Mouse (Mus musculus) testis, postnatal 10 days (tissue): ENCODE data around the gene Cxcr5.
A peak's percentile ranks its signal among the peaks of the same experiment; 100 is the strongest.

ENCODE experiments used
- DNase-seq: peaks from one replicate; pipeline ENCODE4 v3.0.0; 2021; ENCODE audit warnings: low spot score

Gene Cxcr5

DNA sequence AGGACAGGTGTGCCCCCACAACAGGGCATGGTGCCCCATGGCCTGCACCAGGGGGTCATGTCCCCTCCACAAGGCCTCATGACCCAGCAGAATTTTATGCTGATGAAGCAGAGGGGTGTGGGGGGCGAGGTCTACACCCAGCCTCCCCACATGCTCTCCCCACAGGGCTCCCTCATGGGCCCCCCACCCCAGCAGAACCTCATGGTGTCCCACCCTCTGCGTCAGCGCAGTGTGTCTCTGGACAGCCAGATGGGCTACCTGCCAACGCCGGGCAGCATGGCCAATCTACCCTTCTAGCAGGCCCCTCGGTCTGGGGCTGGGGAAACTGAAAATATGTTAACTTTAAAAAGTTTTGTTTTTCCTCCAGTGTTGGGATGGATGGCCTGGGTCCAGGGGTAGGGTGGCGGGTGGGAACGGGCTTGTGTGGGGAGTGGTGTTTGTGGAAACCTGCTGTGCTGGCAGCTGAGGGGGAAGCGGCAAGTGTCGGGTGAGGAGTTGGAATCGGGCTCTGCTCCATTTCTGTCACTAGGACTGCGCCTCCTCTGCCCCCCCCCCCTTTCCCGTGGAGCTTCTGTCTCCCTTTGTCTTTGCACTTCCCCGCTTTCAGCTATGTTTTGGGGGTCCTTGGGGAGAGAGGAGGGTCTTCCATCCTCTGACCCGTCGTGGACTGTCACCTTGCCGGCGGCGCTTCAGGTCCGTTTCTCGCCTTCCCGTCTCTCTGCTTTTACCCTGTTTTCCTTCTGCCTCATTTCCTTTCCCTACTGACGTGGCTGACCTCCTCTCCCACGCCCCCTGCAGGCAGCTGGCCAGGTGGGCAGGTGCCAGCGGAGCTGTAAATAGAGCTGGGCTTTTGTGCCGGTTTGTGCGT is 52.0 kb downstream of the Cxcr5 start:
- DNase-seq = peak; percentile 96

DNA sequence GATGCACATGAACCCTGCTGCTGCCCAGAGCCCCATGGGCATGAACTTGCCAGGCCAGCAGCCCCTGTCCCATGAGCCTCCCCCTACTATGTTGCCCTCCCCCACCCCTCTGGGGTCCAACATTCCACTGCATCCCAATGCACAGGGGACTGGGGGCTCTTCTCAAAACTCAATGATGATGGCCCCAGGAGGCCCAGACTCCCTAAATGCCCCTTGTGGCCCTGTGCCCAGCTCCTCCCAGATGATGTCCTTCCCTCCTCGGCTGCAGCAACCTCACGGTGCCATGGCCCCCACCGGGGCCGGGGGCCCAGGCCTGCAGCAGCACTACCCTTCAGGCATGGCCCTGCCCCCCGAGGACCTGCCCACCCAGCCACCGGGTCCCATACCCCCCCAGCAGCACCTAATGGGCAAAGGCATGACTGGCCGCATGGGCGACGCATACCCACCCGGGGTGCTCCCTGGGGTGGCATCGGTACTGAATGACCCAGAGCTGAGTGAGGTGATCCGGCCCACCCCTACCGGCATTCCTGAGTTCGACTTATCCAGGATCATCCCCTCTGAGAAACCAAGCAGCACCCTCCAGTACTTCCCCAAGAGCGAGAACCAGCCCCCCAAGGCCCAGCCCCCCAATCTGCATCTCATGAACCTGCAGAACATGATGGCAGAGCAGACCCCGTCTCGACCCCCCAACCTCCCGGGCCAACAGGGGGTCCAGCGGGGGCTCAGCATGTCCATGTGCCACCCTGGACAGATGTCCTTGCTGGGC is 52.8 kb downstream of the Cxcr5 start:
- DNase-seq = peak; percentile 57

DNA sequence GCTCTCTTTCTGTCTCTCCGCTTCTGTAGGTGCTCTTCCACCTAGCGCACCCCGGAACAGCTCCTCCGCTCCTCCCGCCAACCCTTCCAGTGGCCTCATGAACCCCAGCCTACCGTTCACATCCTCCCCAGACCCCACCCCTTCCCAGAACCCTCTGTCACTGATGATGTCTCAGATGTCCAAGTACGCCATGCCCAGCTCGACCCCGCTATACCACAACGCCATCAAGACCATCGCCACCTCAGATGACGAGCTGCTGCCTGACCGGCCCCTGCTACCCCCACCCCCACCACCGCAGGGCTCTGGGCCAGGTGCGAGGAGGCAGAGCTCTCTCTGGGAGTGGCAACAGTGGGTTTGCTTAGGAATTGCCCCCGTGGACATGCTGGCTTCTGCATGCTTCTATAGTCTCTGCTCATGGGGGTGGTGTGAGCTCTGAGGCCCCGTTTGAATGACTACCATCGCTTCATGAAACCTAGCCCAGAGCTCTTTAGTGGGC is 53.5 kb downstream of the Cxcr5 start:
- DNase-seq = peak; percentile 55

DNA sequence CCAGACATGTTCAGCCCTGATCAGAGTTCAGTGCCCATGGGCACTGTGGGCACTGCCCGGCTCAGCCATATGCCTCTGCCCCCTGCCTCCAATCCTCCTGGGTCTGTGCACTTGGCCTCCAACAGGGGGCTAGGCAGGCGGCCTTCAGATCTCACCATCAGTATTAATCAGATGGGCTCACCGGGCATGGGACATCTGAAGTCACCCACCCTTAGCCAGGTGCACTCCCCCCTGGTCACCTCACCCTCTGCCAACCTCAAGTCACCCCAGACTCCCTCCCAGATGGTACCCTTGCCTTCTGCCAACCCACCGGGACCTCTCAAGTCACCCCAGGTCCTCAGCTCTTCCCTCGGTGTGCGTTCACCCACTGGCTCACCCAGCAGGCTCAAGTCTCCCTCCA is 54.3 kb downstream of the Cxcr5 start:
- peak; percentile 38 for DNase-seq

DNA sequence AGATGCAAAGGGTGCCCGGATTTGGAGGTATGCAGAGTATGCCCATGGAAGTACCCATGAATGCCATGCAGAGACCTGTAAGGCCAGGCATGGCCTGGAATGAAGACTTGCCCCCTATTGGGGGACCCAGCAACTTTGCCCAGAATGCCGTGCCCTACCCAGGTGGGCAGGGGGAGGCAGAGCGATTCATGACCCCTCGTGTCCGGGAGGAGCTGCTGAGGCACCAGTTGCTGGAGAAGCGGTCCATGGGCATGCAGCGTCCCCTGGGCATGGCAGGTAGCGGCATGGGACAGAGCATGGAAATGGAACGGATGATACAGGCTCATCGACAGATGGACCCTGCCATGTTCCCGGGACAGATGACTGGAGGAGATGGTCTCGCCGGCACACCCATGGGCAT is 55.1 kb downstream of the Cxcr5 start:
- peak; percentile 44 for DNase-seq

DNA sequence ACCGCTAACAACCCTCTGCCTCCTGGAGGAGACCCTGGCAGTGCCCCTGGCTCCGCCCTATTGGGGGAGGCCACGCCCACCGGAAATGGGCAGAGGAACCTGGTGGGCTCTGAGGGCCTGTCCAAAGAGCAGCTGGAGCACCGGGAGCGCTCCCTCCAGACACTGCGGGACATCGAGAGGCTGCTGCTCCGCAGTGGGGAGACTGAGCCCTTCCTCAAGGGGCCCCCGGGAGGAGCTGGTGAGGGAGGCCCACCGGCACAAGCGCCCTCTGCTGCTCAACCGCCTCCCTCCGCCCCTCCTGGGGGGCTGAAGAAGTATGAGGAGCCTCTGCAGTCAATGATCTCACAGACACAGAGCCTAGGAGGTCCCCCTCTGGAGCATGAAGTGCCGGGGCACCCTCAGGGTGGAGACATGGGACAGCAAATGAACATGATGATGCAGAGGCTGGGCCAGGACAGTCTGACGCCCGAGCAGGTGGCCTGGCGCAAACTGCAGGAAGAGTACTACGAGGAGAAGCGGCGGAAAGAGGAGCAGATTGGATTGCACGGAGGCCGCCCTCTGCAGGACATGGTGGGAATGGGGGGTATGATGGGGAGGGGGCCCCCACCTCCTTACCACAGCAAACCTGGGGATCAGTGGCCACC is 55.7 kb downstream of the Cxcr5 start:
- DNase-seq = peak; percentile 69

DNA sequence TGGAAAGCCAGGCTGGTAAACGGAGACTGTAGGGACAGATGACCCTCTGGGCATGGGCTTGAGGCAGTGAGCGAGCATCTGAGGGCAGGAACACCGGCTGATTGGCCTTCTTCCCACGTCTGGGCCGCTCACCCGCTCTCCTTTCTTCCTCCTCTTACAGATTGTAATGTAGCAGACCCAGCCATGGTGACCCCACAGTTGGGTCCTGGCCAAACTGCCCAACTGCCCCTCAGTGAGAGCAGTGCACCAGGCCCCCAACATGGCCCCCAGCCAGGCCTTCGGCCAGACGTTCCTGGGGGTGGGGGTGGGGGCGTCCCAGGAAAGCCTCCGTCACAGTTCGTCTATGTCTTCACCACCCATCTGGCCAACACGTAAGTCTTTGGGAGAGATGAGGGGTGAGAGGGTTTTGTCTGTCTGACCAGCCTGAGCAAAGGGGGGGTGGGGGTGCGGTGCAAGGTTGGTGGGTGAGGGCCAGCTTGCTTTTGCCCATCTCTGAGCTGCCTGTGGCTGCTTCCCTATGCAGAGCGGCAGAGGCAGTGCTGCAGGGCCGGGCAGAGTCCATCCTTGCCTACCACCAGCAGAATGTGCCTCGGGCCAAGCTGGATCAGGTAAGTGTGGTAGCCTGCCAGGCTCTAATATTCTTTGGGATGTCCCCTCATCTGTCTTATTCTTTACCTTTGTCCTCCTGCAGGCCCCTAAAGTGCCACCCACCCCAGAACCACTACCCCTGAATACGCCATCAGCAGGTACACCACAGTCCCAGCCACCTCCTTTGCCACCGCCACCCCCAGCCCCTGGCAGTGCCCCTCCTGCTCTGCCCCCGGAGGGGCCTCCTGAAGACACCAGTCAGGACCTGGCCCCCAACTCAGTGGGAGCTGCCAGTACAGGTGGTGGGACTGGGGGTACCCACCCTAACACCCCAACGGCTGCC is 56.5 kb downstream of the Cxcr5 start:
- DNase-seq = peak; percentile 67

DNA sequence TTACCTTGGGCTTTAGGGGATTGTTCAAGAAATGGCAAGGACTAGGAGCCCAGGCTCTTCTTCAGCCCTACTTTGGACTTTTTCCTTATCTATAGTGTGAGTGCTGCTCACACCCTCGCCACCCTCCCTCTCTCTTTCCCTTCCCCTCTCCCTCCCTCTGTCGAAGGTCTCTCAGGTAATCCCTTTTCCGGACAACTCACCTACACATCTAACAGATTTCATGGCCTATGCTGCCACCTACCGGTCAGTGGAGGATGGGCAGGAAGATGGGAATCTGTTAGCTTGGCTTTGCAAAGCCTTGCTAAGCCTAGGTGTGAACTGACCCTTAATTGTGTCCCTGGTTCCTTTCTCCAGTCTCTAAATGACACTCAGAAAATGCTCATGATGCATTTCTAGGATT is 59.7 kb downstream of the Cxcr5 start:
- DNase-seq = peak; percentile 87

DNA sequence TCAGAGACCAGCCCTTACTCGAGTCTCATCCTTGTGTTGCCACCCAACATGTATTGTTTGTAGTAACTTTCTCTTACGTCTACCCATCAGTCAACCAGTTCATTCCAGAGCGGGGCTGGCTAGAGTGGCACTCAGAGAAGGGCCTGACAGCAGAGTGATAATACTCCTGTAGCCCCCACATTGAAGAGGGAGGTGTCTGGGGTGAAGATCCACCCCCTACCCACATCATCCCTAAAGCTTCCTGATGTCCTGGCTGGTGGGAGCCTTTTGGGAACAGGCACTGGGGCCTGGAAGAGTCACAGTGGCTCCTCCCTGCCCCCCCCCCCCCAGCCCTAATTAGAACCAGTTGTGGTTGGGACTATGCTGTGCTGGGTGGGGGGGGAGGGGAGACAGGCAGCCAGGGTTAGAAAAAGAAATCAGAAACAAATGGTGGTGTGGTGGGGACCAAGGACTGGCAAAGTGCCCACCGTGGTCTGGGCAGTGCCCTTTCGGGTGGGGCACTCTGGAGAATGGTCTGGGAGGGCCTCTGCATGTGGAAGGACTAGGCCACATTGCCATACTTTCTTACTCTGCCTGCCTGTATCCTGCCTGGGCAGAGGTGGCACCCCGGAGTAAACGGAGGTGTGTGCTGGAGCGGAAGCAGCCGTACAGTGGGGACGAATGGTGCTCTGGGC is 60.3 kb downstream of the Cxcr5 start:
- peak; percentile 59 for DNase-seq

DNA sequence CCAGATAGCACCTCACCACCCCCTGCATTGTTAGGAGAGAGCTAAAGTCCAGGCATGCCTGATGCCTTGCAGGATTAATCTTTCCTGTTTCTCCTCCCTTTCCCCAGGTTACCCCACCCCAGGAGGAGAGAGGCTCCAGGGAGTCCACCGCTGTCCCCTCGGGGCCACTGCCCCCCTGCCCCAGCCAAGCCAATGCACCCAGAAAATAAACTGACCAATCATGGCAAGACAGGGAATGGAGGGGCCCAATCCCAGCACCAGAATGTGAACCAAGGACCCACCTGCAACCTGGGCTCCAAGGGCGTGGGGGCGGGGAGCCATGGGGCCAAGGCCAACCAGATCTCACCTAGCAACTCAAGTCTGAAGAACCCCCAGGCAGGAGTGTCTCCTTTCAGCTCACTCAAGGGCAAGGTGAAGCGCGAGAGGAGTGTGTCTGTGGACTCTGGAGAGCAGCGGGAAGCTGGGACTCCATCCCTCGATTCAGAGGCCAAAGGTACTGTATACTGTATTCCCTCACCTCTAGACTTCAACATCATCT is 61.0 kb downstream of the Cxcr5 start:
- peak; percentile 53 for DNase-seq

DNA sequence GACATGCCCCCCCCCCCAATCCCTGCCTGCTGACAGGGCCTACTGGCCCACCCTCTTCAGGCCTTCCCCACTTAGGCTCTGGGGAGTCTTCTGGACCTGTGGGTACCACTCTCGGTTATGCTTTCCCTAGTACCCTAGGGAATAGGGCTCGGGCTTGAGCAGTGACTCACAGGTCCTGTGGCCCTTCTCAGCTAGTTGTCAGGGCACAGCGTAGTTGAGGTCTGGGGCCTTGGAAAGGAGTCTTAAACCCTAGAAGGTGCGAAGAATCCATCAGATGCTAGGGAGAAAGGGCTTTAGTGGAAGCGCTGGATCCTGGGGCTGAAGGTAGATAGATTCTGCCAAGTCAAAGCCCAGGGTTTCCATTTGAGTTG is 61.5 kb downstream of the Cxcr5 start:
- no peak for DNase-seq

DNA sequence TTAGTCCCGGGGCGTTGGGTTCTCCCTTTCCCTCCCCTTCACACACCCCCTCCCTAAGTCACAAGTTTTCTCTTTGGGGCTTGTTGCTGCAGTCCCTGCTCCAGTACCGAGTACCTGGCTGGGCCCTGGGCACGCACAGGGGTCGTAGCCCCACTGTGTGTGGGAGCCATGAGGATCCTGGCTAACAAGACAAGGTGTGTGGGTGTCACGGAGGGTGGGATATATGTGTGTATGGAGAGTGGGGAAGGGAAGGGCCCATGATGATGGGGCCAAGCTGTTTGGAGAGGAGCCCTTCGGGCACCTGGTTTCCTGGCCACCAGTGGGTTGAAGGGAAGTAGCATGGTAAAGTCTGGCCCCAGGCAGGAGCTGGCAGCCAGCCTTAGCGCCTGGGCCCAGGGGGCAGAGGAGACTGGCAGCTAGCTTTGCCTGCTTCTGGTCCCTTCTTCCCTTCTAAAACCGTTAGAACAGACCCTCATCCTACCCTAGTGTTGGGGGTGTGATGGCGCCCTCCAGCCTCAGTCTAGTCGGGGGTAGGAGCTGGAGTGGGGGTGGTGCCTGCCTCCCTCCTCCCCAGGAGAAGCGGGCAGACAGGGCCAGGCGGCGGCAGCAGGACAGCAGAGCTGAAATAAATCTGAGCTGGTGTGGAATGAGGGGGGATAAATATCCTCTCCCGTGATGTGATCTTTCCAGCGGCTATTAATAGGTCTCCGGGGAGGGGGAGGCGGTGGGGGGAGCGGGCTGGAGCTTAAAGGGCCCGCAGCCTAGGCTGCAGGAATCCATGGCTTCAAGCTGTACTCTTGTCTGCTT is 62.1 kb downstream of the Cxcr5 start:
- peak; percentile 59 for DNase-seq

DNA sequence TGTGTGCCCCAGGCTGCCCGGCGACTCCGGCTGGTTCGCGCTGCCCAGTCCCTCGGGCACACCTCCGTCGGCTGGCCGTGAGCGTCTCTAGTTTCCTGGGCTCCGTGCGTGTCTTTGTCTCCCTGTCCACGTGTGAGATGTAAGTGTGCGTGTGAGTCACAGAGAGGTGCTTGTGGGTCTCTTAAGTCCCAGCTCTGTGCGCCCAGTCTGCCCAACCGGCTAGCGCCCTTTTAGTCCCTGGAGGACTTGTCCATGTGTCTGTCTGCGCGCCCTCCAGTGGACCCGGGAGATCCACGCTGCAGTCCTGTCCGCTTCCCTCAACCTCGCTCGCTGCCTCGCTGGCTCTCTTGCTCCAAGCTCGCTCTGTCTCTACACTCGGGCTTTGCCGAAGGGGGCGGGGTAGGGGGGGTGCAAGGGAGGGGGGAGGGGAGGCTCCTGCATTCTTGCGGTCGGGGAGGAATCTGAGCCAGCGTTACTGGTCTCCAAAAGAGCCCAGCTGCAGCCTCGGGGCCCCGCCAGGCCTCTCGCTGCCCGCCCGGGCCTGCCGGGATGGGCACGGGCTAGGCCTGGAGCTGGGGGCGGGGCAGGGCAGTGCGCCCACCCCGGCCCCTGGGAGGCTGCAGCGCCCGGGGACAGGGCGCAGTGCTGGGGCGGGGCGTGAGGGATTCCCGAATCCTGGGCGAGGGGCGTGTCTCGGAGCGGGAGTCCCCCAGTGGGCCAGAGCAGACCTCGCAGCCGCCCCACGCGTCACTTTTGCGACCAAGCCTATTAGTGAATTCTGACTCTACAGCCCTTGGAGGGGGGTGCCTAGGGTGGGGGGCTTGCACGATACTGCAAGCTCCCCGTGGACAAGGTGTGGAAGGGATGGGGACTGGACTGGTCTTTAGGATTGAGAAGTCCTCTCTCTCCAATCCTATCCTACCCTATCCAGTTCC is 63.0 kb downstream of the Cxcr5 start:
- DNase-seq = peak; percentile 87

DNA sequence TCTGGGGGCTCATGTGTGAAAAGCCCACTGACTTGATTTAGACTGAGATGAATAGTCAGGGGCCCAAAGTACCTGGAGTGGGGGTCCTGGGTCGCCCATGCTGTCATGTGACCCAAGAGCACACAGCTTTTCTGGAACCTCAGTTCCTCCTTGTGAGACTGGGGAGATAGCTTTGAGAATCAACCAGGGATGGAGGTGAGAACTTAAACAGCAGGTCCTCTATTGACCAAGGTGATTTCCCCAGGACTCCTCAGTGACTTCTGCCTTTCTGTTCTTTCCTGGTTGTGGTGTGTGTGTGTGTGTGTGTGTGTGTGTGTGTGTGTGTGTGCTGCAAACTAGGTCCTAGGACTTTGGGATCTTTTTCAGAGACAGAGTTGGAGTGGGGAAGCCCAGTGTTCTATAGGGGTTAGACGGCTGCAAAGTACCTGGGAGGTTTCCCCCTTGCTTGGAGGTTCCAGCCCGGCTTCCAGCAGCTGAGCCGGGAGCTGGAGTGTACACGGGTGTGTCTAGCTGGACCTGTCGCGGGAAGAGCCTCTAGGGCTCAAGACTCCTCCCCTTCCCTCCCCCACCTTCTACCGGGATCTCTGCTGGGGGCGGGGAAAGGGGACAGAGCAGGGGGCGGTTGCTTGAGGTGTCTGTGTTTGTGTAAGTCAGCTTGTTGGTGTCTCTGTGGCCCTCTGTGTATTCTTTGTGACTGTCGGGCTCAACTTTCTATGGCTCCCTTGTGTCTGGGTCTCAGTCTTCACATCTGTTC is 63.9 kb downstream of the Cxcr5 start:
- DNase-seq = peak; percentile 68

DNA sequence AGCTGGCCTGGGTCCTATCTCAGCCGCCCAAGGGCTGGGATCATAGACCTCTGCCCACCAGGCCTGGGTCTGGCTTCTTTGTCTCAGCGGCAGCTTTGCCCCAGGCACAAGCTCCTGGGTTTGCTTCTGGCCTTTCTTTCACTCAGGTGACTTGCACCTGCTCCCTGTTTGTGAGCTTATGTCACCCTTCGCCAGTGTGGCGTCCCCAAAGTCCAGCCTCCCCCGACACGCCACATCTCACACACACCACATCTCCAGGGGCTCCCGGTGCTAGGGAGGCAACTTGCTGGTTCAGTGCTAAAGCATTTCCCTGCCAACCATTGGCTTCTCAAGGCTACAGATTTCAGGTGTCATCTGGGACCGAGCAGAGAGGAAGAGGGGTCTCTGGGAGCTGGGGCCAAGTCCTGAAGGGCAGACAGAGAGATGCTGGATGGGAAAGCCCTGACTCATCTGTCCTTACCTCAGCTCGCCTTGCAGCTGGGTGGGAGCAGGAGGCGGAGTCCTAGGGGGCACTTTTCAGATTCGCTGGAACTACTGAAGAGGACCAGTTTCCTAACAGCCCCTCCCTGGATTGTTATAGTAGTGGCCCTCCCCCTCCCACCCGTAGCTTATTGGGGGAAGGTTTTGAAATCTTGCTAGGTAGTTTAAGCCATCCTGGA is 64.7 kb downstream of the Cxcr5 start:
- DNase-seq = peak; percentile 42

DNA sequence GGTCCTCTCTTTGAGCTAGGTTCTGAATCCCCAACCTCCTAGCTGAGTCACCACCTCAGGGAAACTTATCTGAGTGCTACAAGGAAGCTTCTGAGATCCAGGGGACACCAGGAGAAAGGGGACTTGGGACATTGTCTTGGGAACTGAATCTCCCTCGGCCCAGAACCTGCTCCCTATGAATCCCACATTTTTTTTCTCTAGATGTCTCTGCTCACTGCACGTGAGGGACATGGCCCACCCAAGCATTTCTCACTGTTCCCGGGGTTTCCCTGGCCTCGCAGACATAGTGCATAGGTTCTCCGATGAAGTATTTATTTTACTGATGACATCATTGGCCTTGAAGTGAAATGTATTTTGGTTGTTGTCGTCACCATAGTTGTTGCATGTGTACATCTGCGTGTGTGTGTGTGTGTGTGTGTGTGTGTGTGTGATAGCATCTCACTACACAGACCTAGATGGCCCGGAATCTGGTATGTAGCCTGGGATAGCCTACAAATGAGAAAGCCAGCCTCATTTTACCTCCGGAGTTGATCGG is 65.8 kb downstream of the Cxcr5 start:
- peak; percentile 36 for DNase-seq
